Mouse (Mus musculus) C2C12 (cell line): Measurements from ENCODE around the gene Cntrob. TPM values are rescaled to one million over a fixed set of nuclear protein-coding genes. Genes with fewer than 3 reads are reported as not detected.

Source experiments
- H3K27me3 ChIP-seq: one replicate; pipeline ENCODE4 v1.6.1; 2011; ENCODE audit not compliant: control insufficient read depth, insufficient read depth, insufficient read length
- H3K36me3 ChIP-seq: one replicate; pipeline ENCODE4 v1.6.1; 2011; ENCODE audit not compliant: control insufficient read depth, insufficient read depth
- H3K4me3 ChIP-seq: one replicate; pipeline ENCODE4 v1.5.1; 2011; ENCODE audit warnings: mild to moderate bottlenecking, control low read depth; ENCODE audit not compliant: poor library complexity, insufficient read depth, severe bottlenecking
- H3K79me2 ChIP-seq: one replicate; pipeline ENCODE4 v1.6.1; 2011; ENCODE audit not compliant: control insufficient read depth, insufficient read depth
- H3K79me3 ChIP-seq: one replicate; pipeline ENCODE4 v1.6.1; 2011; ENCODE audit warnings: low read depth, control low read depth
- H3ac ChIP-seq: one replicate; pipeline ENCODE3; 2011; ENCODE audit warnings: low read depth; ENCODE audit not compliant: control insufficient read depth, insufficient read length
- CEBPB ChIP-seq: IDR thresholded peaks from one replicate; pipeline ENCODE4 v1.6.1; 2011; ENCODE audit warnings: low read depth, mild to moderate bottlenecking, control low read depth, moderate library complexity
- CTCF ChIP-seq: IDR thresholded peaks from one replicate; pipeline ENCODE4 v1.5.1; 2011; ENCODE audit not compliant: control insufficient read depth, insufficient read depth, insufficient read length
- FOSL1 ChIP-seq: IDR thresholded peaks from one replicate; pipeline ENCODE4 v1.8.0; 2011; ENCODE audit warnings: mild to moderate bottlenecking, low read length; ENCODE audit not compliant: poor library complexity, insufficient read depth, severe bottlenecking
- MAX ChIP-seq: IDR thresholded peaks from one replicate; pipeline ENCODE4 v1.6.1; 2011; ENCODE audit warnings: mild to moderate bottlenecking, control low read depth
- MYOD1 ChIP-seq: IDR thresholded peaks from one replicate; pipeline ENCODE4 v1.6.1; 2011; ENCODE audit warnings: low read depth; ENCODE audit not compliant: control insufficient read depth, insufficient read length
- MYOG ChIP-seq: IDR thresholded peaks from one replicate; pipeline ENCODE4 v1.6.1; 2011; ENCODE audit not compliant: control insufficient read depth, insufficient read length; ENCODE audit errors: extremely low read depth
- USF1 ChIP-seq: IDR thresholded peaks from one replicate; pipeline ENCODE4 v1.6.1; 2011; ENCODE audit warnings: low read depth, mild to moderate bottlenecking, control low read depth, moderate library complexity
- polyA plus RNA-seq: library from polyadenylated mRNA; unstranded; fragments of >200 nt; fragmentation: generic; extraction: Trizol; gene quantifications from one replicate; pipeline ENCODE4 v1.2.1, GENCODE M21; 2012; ENCODE audit warnings: missing spikeins

The Cntrob gene
- polyA plus RNA-seq, 1 experiment = 9.9 TPM

GRCm38 (mm10) chr11:69366855-69367615 is 43.5 kb upstream of the Cntrob start:
- peaks cover 11% of the 10 kb centered on the region for H3K79me3 ChIP-seq
- peaks cover 19% of the 10 kb centered on the region for H3K36me3 ChIP-seq
- H3K27me3 ChIP-seq = no peaks in the 10 kb centered on the region
- TF ChIP-seq MYOD1 = no peak
- no peak for TF ChIP-seq MAX
- no peak for TF ChIP-seq USF1
- TF ChIP-seq FOSL1 = no peak
- TF ChIP-seq MYOG = no peak
- H3ac ChIP-seq = peak overlapping the region; percentile 52
- peaks cover 39% of the 10 kb centered on the region for H3K79me2 ChIP-seq
- peak overlapping the region; percentile 64 for H3K4me3 ChIP-seq

- Histone ChIP-seq H3K36me3 (peaks cover 26% of the 10 kb centered on the region), H3K79me3 (peaks cover 11% of the 10 kb centered on the region), H3K27me3 (no peaks in the 10 kb centered on the region), H3K4me3 (peak overlapping the region; percentile 64), H3ac (peak overlapping the region; percentile 63), H3K79me2 (peaks cover 39% of the 10 kb centered on the region)
- TF ChIP-seq FOSL1 = no peak
- no peak for TF ChIP-seq CTCF
- no peak for TF ChIP-seq CEBPB
- TF ChIP-seq USF1 = no peak
- TF ChIP-seq MYOD1 = no peak
- no peak for TF ChIP-seq MYOG
- TF ChIP-seq MAX = no peak
Measured at GRCm38 (mm10) chr11:69366157-69366854, 42.7 kb upstream of the Cntrob start.

GRCm38 (mm10) chr11:69365722-69366121 is 42.1 kb upstream of the Cntrob start:
- H3K79me2 ChIP-seq = peaks cover 39% of the 10 kb centered on the region
- H3ac ChIP-seq = peak overlapping the region; percentile 63
- no peaks in the 10 kb centered on the region for H3K27me3 ChIP-seq
- peaks cover 11% of the 10 kb centered on the region for H3K79me3 ChIP-seq
- no peak for TF ChIP-seq FOSL1
- no peak for TF ChIP-seq MYOG
- no peak for TF ChIP-seq USF1
- peaks cover 32% of the 10 kb centered on the region for H3K36me3 ChIP-seq
- H3K4me3 ChIP-seq = no peak overlapping the region

- Histone ChIP-seq H3K36me3 (peaks cover 39% of the 10 kb centered on the region), H3K79me3 (peaks cover 11% of the 10 kb centered on the region), H3ac (no peak overlapping the region), H3K4me3 (no peak overlapping the region), H3K79me2 (peaks cover 39% of the 10 kb centered on the region), H3K27me3 (no peaks in the 10 kb centered on the region)
- TF ChIP-seq CEBPB (no peak), MAX (peak; percentile 33), FOSL1 (no peak), USF1 (no peak)
Measured at GRCm38 (mm10) chr11:69364910-69365309, 41.3 kb upstream of the Cntrob start.

- TF ChIP-seq MAX = no peak
- no peak for TF ChIP-seq CEBPB
- TF ChIP-seq FOSL1 = no peak
- TF ChIP-seq USF1 = no peak
- no peak for TF ChIP-seq MYOG
- TF ChIP-seq CTCF = no peak
- no peak for TF ChIP-seq MYOD1
- Histone ChIP-seq H3K4me3 (no peak overlapping the region), H3ac (no peak overlapping the region), H3K36me3 (peaks cover 44% of the 10 kb centered on the region), H3K79me3 (peaks cover 11% of the 10 kb centered on the region), H3K27me3 (no peaks in the 10 kb centered on the region), H3K79me2 (peaks cover 39% of the 10 kb centered on the region)
Measured at GRCm38 (mm10) chr11:69364376-69364775, 40.8 kb upstream of the Cntrob start.

- Histone ChIP-seq H3ac (no peak overlapping the region), H3K79me2 (peaks cover 27% of the 10 kb centered on the region), H3K4me3 (no peak overlapping the region), H3K36me3 (peaks cover 63% of the 10 kb centered on the region), H3K79me3 (peaks cover 10% of the 10 kb centered on the region), H3K27me3 (no peaks in the 10 kb centered on the region)
- no peak for TF ChIP-seq USF1
- no peak for TF ChIP-seq CEBPB
- no peak for TF ChIP-seq FOSL1
- no peak for TF ChIP-seq CTCF
- TF ChIP-seq MYOG = no peak
- TF ChIP-seq MYOD1 = no peak
- no peak for TF ChIP-seq MAX
Measured at GRCm38 (mm10) chr11:69362479-69362878, 38.9 kb upstream of the Cntrob start.
